ENCODE assay signal across 17 mouse cellular contexts in genomic region chr3:27683374-27683773, GRCm38 (mm10).
"Had no signal": no experiment of that assay in that cellular context is flagged by ENCODE, and none has a peak within 500 bp of the region (broad histone marks: within the 10 kb centered on the region; RNA-seq: fewer than 3 reads in every experiment).

No protein-coding gene starts in this region.

- DNase-seq: kidney, postnatal 25 days; layer of hippocampus, adult 9-11 months; layer of hippocampus, postnatal 36 days; lung, embryonic 14.5 days; lung, postnatal 10 days; lung, postnatal 4 days; midbrain, embryonic 14.5 days; retina, postnatal 1 day; right cerebral cortex, postnatal 14 days; thymus, postnatal 4 days had no signal

- H3K9ac ChIP-seq: limb, embryonic 15.5 days; liver, embryonic 12.5 days; lung, embryonic 14.5 days; neural tube, embryonic 12.5 days had no signal

- H3K27ac ChIP-seq: limb, embryonic 15.5 days; liver, embryonic 12.5 days; midbrain, embryonic 10.5 days; neural tube, embryonic 12.5 days; stomach, postnatal 0 days had no signal

- H3K27me3 ChIP-seq: limb, embryonic 15.5 days; liver, embryonic 12.5 days; neural tube, embryonic 12.5 days had no signal

- ATAC-seq: intestine, embryonic 16.5 days; liver, embryonic 12.5 days had no signal

- H3K36me3 ChIP-seq: neural tube, embryonic 12.5 days had no signal

- H3K4me1 ChIP-seq: midbrain, embryonic 10.5 days had no signal

- H3K9me3 ChIP-seq: limb, embryonic 15.5 days; liver, embryonic 12.5 days had no signal

- H3K4me3 ChIP-seq: limb, embryonic 15.5 days; liver, embryonic 12.5 days; midbrain, embryonic 10.5 days; myocyte; neural tube, embryonic 12.5 days had no signal

- H3K4me2 ChIP-seq: limb, embryonic 15.5 days; liver, embryonic 12.5 days; lung, embryonic 14.5 days; neural tube, embryonic 12.5 days had no signal
